Mouse (Mus musculus) liver, embryonic 11.5 days (tissue): ENCODE measurements around the gene Agtrap. TPM values are rescaled to one million over a fixed set of nuclear protein-coding genes. Genes with fewer than 3 reads are reported as not detected.

Experiments used
- ATAC-seq: fragments of 200-750 bp; cut with Nextera tagmentation; replicated peaks from 2 replicates; pipeline ENCODE4 v1.8.0; 2017; ENCODE audit warnings: moderate number of reproducible peaks, mild to moderate bottlenecking, moderate TSS enrichment, moderate library complexity; ENCODE audit not compliant: low FRiP score
- DNase-seq: peaks from one replicate; pipeline ENCODE4 v3.0.0-alpha.2; 2017; ENCODE audit warnings: low spot score
- H3K27ac ChIP-seq: fragments of 300-500 bp; sonication (generic); 2 replicates; pipeline ENCODE4 v1.5.1; 2014; ENCODE audit warnings: mild to moderate bottlenecking, low read depth, low read length, control low read depth
- H3K27me3 ChIP-seq: fragments of 300-500 bp; sonication (generic); replicated peaks from 2 replicates; pipeline ENCODE4 v1.6.1; 2014; ENCODE audit warnings: low read length, mixed read lengths; ENCODE audit not compliant: control insufficient read depth, insufficient read depth
- H3K36me3 ChIP-seq: fragments of 300-500 bp; sonication (generic); 2 replicates; pipeline ENCODE4 v1.6.1; 2014; ENCODE audit warnings: mild to moderate bottlenecking, low read length, moderate library complexity, mixed read lengths; ENCODE audit not compliant: control insufficient read depth, insufficient read depth
- H3K4me1 ChIP-seq: fragments of 300-500 bp; sonication (generic); replicated peaks from 2 replicates; pipeline ENCODE4 v1.6.1; 2014; ENCODE audit warnings: low read length, mixed read lengths; ENCODE audit not compliant: control insufficient read depth, insufficient read depth
- H3K4me2 ChIP-seq: fragments of 300-500 bp; sonication (generic); 2 replicates; pipeline ENCODE4 v1.6.1; 2014; ENCODE audit warnings: mild to moderate bottlenecking, control low read depth, moderate library complexity
- H3K4me3 ChIP-seq: fragments of 300-500 bp; sonication (generic); 2 replicates; pipeline ENCODE4 v1.5.1; 2014; ENCODE audit warnings: low read depth, low read length, control low read depth
- H3K9ac ChIP-seq: fragments of 300-500 bp; sonication (generic); 2 replicates; pipeline ENCODE4 v1.6.1; 2014; ENCODE audit warnings: low read depth, low read length, control low read depth
- H3K9me3 ChIP-seq: fragments of 300-500 bp; sonication (generic); 2 replicates; pipeline ENCODE4 v1.6.1; 2016; ENCODE audit warnings: low read length, inconsistent platforms, mixed read lengths; ENCODE audit not compliant: control insufficient read depth
- WGBS: fragments of 180-500 bp; shearing (Covaris S2); extraction: QIAGEN DNeasy Blood & Tissue Kit; methylation state at CpG from one replicate; pipeline ENCODE4 v1.1.7; 2014; 5-methylcytosine and 5-hydroxymethylcytosine counted together
- polyA plus RNA-seq: library from polyadenylated mRNA; unstranded; fragments of >200 nt; fragmentation: Nextera tagmentation; extraction: Ambion mirVana; gene quantifications from 2 replicates; pipeline ENCODE4 v1.2.1, GENCODE M21; 2014

Agtrap gene
- polyA plus RNA-seq, 1 experiment from 2014 or later: 18.3 TPM

DNA sequence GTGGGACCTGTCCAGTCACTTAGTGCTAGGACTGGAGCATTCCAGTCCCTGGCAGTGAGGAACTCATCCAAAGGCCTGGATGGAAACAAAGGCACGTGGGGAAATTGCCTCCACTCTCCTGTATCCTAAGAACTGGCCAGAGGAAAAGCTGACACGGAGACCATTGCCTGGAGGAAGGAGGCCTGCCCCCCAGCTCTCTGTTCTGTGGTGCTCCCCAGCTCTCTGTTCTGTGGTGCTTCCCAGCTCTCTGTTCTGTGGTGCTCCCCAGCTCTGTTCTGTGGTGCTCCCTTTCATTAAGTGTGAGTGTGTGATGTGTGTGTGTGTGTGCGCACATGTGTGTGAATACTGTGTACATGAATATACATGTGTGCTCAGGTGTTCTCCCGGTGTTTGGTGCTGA lies 7.2 kb upstream of the Agtrap start:
- DNase-seq (no peak), ATAC-seq (no peak)
- no peaks in the 10 kb centered on the region for H3K36me3 ChIP-seq
- no peaks in the 10 kb centered on the region for H3K27me3 ChIP-seq
- no peak overlapping the region for H3K9ac ChIP-seq
- H3K27ac ChIP-seq: no peak overlapping the region
- H3K4me3 ChIP-seq: no peak overlapping the region
- WGBS: 76% methylated on average over 4 of the region's 4 CpGs
- no peaks in the 10 kb centered on the region for H3K4me1 ChIP-seq
- no peaks in the 10 kb centered on the region for H3K9me3 ChIP-seq
- no peak overlapping the region for H3K4me2 ChIP-seq

DNA sequence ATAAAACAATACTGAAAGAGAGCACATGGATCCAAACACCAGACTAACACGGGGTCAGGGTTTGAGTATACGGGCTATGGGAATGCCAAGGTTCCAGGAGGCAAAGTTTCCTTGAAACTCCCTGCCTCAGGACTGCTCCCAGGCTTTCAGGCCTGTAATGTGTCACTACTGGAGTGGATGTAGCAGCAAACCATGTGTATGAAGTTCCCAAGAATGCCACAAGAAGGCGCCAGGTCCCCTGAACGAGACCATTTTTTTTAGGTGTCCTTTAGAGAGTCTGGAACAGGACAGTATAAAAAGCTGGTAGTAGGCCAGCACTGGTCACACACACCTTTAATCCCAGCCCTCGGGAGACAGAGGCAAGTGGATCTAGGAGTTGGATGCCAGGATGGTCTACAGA lies 6.3 kb upstream of the Agtrap start:
- Histone ChIP-seq H3K36me3 (no peaks in the 10 kb centered on the region), H3K27ac (no peak overlapping the region), H3K4me3 (no peak overlapping the region), H3K4me2 (no peak overlapping the region), H3K4me1 (no peaks in the 10 kb centered on the region), H3K9me3 (no peaks in the 10 kb centered on the region), H3K9ac (no peak overlapping the region), H3K27me3 (no peaks in the 10 kb centered on the region)
- ATAC-seq (no peak), DNase-seq (no peak)
- WGBS: 79% methylated on average over 5 of the region's 5 CpGs

DNA sequence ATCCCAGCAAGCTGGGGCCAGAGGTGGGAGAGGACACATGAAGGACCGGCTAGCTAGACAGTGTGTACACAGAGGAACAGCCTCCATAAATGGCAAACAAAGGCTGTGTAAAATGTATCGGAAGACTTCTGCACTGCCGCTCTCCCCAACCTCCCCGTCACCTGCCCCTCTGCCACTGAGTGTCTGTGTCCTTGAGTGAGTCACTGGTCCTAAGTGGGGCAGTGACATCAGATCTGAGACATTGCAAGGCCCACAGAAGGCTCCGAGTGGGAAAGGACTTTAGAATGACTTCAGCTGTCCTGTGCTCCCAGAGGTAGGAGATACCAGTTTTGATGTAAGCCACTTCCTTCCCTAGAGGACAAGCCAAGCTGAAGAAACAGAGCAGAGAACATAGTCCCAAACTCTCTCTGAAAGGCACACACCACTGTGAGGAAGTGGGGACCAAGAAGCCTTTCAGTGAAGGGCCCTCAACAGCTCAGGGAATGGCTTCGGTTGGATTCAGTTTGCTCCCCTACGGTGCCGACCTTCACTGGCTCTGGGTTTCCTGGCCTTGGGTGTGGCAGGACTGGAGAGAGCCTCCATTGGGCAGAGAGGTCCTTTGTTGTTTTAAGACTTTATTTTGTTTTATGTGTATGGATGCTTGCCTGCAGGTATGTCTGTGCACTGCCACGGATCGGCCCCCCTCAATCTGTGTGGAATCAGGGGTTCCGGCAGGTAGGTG lies 4.9 kb upstream of the Agtrap start:
- Histone ChIP-seq H3K4me3 (no peak overlapping the region), H3K36me3 (no peaks in the 10 kb centered on the region), H3K9ac (no peak overlapping the region), H3K27me3 (no peaks in the 10 kb centered on the region), H3K27ac (no peak overlapping the region), H3K4me2 (no peak overlapping the region), H3K4me1 (0 out of 2 replicates have a peak, but pooled peaks cover 2% of the 10 kb centered on the region), H3K9me3 (no peaks in the 10 kb centered on the region)
- 85% methylated on average over 11 of the region's 11 CpGs for WGBS
- ATAC-seq: no peak
- no peak for DNase-seq

DNA sequence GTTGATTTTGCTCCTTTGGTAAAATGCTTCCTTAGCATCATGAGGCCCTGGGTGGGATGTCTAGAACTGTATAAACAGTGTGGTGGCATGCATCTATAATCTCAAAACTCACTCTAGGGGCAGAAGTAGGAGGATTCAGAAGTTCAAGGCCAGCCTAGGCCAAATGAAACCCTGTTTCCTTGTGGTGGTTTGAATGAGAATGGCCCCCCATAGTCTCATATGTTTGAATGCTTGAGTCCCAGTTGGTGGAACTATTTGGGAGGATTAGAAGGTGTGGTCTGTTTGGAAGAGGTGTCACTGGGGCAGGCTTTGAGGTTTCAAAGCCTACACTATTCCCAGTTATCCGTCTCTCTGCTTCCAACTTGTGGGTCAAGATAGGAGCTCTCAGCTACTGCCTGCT lies 3.4 kb upstream of the Agtrap start:
- H3K27ac ChIP-seq: no peak overlapping the region

GRCm38 (mm10) chr4:148089166-148089565 lies 1.3 kb upstream of the Agtrap start:
- Histone ChIP-seq H3K9me3 (no peaks in the 10 kb centered on the region), H3K27ac (no peak overlapping the region), H3K27me3 (no peaks in the 10 kb centered on the region), H3K9ac (no peak overlapping the region), H3K4me3 (no peak overlapping the region), H3K4me1 (peaks cover 30% of the 10 kb centered on the region), H3K4me2 (no peak overlapping the region), H3K36me3 (no peaks in the 10 kb centered on the region)
- 81% methylated on average over 4 of the region's 4 CpGs for WGBS
- ATAC-seq: no peak
- DNase-seq: no peak

More for the DNA sequence above, 3.4 kb upstream of the Agtrap start:
- Histone ChIP-seq H3K36me3 (no peaks in the 10 kb centered on the region), H3K9ac (no peak overlapping the region), H3K4me2 (no peak overlapping the region), H3K4me3 (no peak overlapping the region), H3K9me3 (no peaks in the 10 kb centered on the region), H3K27me3 (no peaks in the 10 kb centered on the region), H3K4me1 (peaks cover 13% of the 10 kb centered on the region)
- DNase-seq (no peak), ATAC-seq (no peak)
- 86% methylated on average over 1 of the region's 1 CpGs for WGBS

DNA sequence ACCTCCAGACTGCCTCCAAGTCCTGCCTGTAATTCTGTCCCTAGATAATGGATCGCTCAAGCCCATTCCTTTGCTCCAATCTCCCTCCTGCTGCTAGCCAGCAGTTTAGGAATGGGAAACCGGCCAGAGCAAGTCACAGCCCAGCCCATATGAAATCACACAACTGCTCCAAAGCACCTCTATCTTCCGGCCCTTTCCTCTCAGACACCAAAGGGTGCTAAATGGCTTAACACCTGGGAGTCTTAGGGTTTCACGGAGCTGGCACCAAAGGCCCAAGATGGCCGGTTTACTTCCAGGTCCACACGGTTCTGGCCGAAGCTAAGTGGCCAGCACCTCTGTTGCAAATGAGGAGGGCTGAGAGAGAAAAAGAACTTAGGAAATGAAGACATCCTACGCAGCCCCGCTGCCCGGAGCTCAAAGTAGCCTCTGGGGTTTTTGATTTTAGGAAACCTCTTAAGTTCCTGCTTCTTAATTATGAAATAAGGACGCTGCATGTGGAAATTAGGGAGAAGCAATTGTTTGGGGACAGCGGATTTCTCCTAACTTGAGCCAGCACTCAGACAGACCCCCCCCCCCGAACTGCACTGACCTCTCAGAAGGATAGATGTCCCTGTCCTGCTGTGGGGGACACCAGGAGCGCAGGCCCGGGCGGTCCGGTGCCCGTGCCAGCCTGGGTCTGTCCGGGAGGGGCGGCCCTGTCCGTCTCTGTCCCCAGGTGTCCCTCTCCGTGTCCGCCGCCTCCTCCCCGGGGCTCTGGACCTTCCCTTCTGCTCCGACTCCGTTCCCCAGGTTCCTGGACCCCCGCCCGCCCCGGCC lies 532 bp downstream of the Agtrap start:
- peak overlapping the region; percentile 89 for H3K9ac ChIP-seq
- 0 out of 2 replicates have a peak, but pooled peaks cover 2% of the 10 kb centered on the region for H3K36me3 ChIP-seq
- DNase-seq (peak; percentile 52), ATAC-seq (peak; percentile 27)
- H3K4me1 ChIP-seq: peaks cover 48% of the 10 kb centered on the region
- H3K27me3 ChIP-seq: no peaks in the 10 kb centered on the region
- peak overlapping the region; percentile 86 for H3K4me2 ChIP-seq
- 4% methylated on average over 30 of the region's 30 CpGs for WGBS
- H3K27ac ChIP-seq: peak overlapping the region; percentile 65
- peak overlapping the region; percentile 84 for H3K4me3 ChIP-seq
- H3K9me3 ChIP-seq: no peaks in the 10 kb centered on the region

GRCm38 (mm10) chr4:148085907-148086305 lies 1.9 kb downstream of the Agtrap start:
- no peak for ATAC-seq
- Histone ChIP-seq H3K4me3 (no peak overlapping the region), H3K9me3 (no peaks in the 10 kb centered on the region), H3K27me3 (no peaks in the 10 kb centered on the region), H3K36me3 (peaks cover 6% of the 10 kb centered on the region; the same call in 1 of the 2 replicates), H3K27ac (peak overlapping the region; percentile 45; the same call in 1 of the 2 replicates), H3K4me2 (peak overlapping the region; percentile 86), H3K4me1 (peaks cover 48% of the 10 kb centered on the region), H3K9ac (no peak overlapping the region; the same call in 1 of the 2 replicates)
- WGBS: 73% methylated on average over 3 of the region's 3 CpGs
- DNase-seq: no peak

- Histone ChIP-seq H3K36me3 (peaks cover 10% of the 10 kb centered on the region; the same call in 1 of the 2 replicates), H3K4me3 (no peak overlapping the region), H3K9ac (no peak overlapping the region), H3K4me1 (peaks cover 48% of the 10 kb centered on the region), H3K4me2 (peak overlapping the region; percentile 86), H3K27ac (peak overlapping the region; percentile 45; the same call in 1 of the 2 replicates), H3K27me3 (no peaks in the 10 kb centered on the region), H3K9me3 (no peaks in the 10 kb centered on the region)
- 54% methylated on average over 10 of the region's 10 CpGs for WGBS
- no peak for ATAC-seq
- no peak for DNase-seq
These were observed 2.5 kb downstream of the Agtrap start for GRCm38 (mm10) chr4:148085131-148085906.
